Mouse (Mus musculus) bone marrow, adult 2 months (tissue): ENCODE data around the gene Pla2g12b. TPM values are rescaled to one million over a fixed set of nuclear protein-coding genes. Genes with fewer than 3 reads are reported as not detected.

Experiments used
- H3K27ac ChIP-seq: fragments of 200-500 bp; 2 replicates; pipeline ENCODE4 v1.5.1; 2012; ENCODE audit warnings: low read depth, mild to moderate bottlenecking, control low read depth, inconsistent platforms, low read length; ENCODE audit not compliant: control insufficient read depth, poor library complexity, insufficient read depth
- H3K4me1 ChIP-seq: fragments of 200-500 bp; 2 replicates; pipeline ENCODE4 v1.6.1; 2011; ENCODE audit warnings: low read length; ENCODE audit not compliant: control insufficient read depth, insufficient read depth
- H3K4me3 ChIP-seq: fragments of 200-500 bp; replicated peaks from 2 replicates; pipeline ENCODE3; 2011; ENCODE audit warnings: mild to moderate bottlenecking, low read depth, low read length, control low read depth; ENCODE audit not compliant: control insufficient read depth
- CTCF ChIP-seq: fragments of 200-500 bp; IDR thresholded peaks from 2 replicates; pipeline ENCODE4 v1.5.1; 2011; ENCODE audit warnings: low read length, control low read depth; ENCODE audit not compliant: control insufficient read depth, insufficient read depth
- POLR2A ChIP-seq: fragments of 200-500 bp; IDR thresholded peaks from 2 replicates; pipeline ENCODE4 v1.6.1; 2011; ENCODE audit warnings: low read depth, mild to moderate bottlenecking, control low read depth, low read length, borderline replicate concordance; ENCODE audit not compliant: control insufficient read depth
- WGBS: fragments of 180-500 bp; shearing (Covaris S2); methylation state at CpG from one replicate; pipeline ENCODE4 v1.1.7; 2018; 5-methylcytosine and 5-hydroxymethylcytosine counted together
- polyA plus RNA-seq: library from polyadenylated mRNA; stranded (reverse); fragments of >200 nt; gene quantifications from 2 replicates; pipeline ENCODE4 v1.2.4, GENCODE M21; 2011; ENCODE audit warnings: low replicate concordance; ENCODE audit not compliant: missing spikeins, insufficient read depth, insufficient read length

Pla2g12b gene
- polyA plus RNA-seq: not detected in 2 replicates

- Histone ChIP-seq H3K4me1 (no peaks in the 10 kb centered on the region), H3K4me3 (no peak within 1 kb of the TSS), H3K27ac (no peak within 1 kb of the TSS)
- TF ChIP-seq CTCF (no peak), POLR2A (no peak)
- WGBS: 77% methylated on average over 21 of the region's 21 CpGs
Measured at GRCm38 (mm10) chr10:59402899-59403792, at the start of gene Pla2g12b. TSS of gene Pla2g12b (plus strand) at chr10:59403660.

GRCm38 (mm10) chr10:59354120-59354519 lies 49.3 kb upstream of the Pla2g12b start:
- no peak for TF ChIP-seq POLR2A
- TF ChIP-seq CTCF: no peak
- Histone ChIP-seq H3K4me3 (no peak overlapping the region), H3K27ac (no peak overlapping the region), H3K4me1 (no peaks in the 10 kb centered on the region)
- whole genome bisulfite sequencing: 90% methylated on average over 12 of the region's 12 CpGs

- no peak for TF ChIP-seq CTCF
- no peak for TF ChIP-seq POLR2A
- H3K4me1 ChIP-seq: no peaks in the 10 kb centered on the region
- no peak overlapping the region for H3K4me3 ChIP-seq
- H3K27ac ChIP-seq: no peak overlapping the region
- 87% methylated on average over 8 of the region's 8 CpGs for WGBS
Measured at GRCm38 (mm10) chr10:59355020-59355419, 48.4 kb upstream of the Pla2g12b start.

GRCm38 (mm10) chr10:59358744-59359143 lies 44.7 kb upstream of the Pla2g12b start:
- WGBS: 69% methylated on average over 4 of the region's 4 CpGs
- Histone ChIP-seq H3K27ac (no peak overlapping the region), H3K4me1 (no peaks in the 10 kb centered on the region), H3K4me3 (no peak overlapping the region)
- TF ChIP-seq POLR2A (no peak), CTCF (no peak)

GRCm38 (mm10) chr10:59363208-59363607 lies 40.3 kb upstream of the Pla2g12b start:
- no peak overlapping the region for H3K27ac ChIP-seq
- no peaks in the 10 kb centered on the region for H3K4me1 ChIP-seq
- TF ChIP-seq CTCF: no peak
- H3K4me3 ChIP-seq: no peak overlapping the region
- 53% methylated on average over 2 of the region's 2 CpGs for WGBS

GRCm38 (mm10) chr10:59364551-59364950 lies 38.9 kb upstream of the Pla2g12b start:
- H3K4me3 ChIP-seq: no peak overlapping the region
- H3K4me1 ChIP-seq: no peaks in the 10 kb centered on the region
- H3K27ac ChIP-seq: no peak overlapping the region
- WGBS: 81% methylated on average over 3 of the region's 3 CpGs
- TF ChIP-seq CTCF: no peak
- no peak for TF ChIP-seq POLR2A

- Histone ChIP-seq H3K27ac (no peak overlapping the region), H3K4me1 (no peaks in the 10 kb centered on the region), H3K4me3 (no peak overlapping the region)
- 86% methylated on average over 5 of the region's 5 CpGs for WGBS
- TF ChIP-seq CTCF: no peak
- no peak for TF ChIP-seq POLR2A
Measured at GRCm38 (mm10) chr10:59365804-59366589, 37.5 kb upstream of the Pla2g12b start.

- WGBS: 94% methylated on average over 4 of the region's 4 CpGs
- TF ChIP-seq CTCF: no peak
- no peak for TF ChIP-seq POLR2A
- Histone ChIP-seq H3K4me1 (no peaks in the 10 kb centered on the region), H3K4me3 (no peak overlapping the region), H3K27ac (no peak overlapping the region)
Measured at GRCm38 (mm10) chr10:59366746-59367145, 36.7 kb upstream of the Pla2g12b start.
